Mouse (Mus musculus): ENCODE results near the gene 9230112D13Rik.

9230112D13Rik gene

GRCm38 (mm10) chr14:34522701-34523100 is at the start of gene 9230112D13Rik:
9230112D13Rik (minus strand) TSS chr14:34522801.
- no peak for DNase-seq (ENCODE audit: low read depth, low spot score)

DNA sequence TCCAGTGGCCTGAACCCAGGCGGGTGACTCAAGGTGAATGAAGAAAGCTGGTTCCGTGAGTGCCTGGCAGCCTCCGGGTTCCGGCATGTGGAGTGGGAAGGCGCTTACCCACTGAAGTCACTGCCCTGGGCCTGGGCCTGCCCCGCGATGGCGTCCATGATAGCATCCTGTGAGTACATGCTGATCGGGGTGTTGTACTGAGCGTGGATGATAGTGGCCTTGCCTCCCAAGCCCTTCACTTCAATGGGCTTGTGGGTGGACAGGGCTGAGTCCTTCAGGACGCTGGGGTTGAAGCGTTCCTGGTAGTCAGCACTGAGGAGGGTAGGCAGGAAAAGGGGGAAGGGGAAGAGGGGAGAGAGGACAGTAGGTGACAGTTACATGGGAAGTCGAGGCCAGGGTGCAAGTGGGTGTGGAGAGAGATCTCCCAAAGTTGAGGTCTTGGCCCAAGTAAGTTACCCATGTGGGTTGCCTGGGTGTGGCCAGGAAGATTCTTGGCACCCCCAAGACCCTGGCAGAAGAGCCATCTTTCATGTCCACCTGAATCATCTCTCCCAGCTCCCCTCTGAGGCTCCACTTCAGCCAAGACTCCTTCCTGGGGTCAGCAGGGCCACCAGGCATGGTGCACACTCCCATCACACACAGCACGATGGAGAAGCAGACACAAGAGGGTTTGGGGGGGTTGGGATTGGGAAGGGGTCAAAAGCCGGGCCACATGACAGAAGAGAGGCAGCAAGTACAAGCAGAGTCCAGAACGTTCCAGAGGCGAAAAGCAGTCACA is 49.2 kb upstream of the 9230112D13Rik start:
- DNase-seq (ENCODE audit: low read depth, low spot score) = no peak

- DNase-seq (ENCODE audit: low read depth, low spot score) = no peak
Measured at GRCm38 (mm10) chr14:34570903-34571302, 48.3 kb upstream of the 9230112D13Rik start.

- DNase-seq (ENCODE audit: low read depth, low spot score) = peak; percentile 91
Measured at GRCm38 (mm10) chr14:34570294-34570693, 47.7 kb upstream of the 9230112D13Rik start.

DNA sequence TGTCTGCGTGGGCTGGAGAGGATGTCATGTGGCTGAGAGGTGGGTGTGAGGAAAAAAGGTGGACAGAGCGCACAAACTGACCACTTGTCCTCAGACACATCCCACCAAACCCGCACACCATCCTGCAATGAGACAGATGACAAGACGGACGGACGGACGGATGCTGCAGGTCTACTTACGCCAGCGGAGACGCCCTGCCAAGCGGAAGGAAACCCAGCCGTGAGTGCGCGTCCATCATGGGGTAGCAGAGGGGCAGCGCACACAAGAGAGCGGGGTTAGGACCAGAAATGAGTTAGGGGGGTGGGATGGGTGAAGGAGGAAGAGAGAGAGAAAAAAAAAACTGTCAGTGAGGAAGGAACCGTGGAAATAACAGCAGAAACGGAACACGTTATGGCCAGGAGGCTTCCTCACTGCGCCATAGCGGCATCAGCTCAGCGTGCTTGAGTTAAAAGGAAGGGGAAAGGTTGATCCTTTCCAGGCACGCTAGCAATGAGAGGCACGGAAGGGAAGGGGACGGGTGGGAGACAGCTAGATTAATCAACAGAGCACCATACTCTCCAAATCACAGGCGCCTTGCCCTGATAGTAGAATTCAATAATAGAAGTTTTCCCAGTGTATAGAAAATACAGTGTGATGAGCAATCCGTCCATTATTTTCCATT is 47.1 kb upstream of the 9230112D13Rik start:
- DNase-seq (ENCODE audit: low read depth, low spot score) = peak; percentile 50

GRCm38 (mm10) chr14:34568626-34569025 is 46.0 kb upstream of the 9230112D13Rik start:
- DNase-seq (ENCODE audit: low read depth, low spot score) = no peak

GRCm38 (mm10) chr14:34567697-34568096 is 45.1 kb upstream of the 9230112D13Rik start:
- no peak for DNase-seq (ENCODE audit: low read depth, low spot score)

- DNase-seq (ENCODE audit: low read depth, low spot score) = no peak
Measured at GRCm38 (mm10) chr14:34566530-34566929, 43.9 kb upstream of the 9230112D13Rik start.

DNA sequence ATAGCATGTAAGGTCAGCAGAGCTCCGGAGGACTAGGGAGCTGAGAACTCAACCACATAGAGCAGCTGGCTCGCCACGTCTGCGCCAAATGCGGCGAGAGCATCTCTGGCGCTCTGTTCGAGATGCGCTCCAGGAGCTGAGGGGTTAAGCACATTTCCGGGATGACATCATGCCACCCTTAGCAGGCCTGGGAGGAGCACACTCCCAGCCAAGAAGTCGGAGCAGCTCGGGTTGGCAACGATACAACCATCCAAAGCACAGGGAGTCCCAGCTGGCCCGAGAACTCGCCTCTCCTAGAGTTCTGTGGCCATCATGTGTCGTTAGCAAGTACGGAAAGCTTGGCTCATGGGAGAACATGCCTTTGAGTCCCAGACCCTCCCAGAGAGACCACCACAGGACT is 43.1 kb upstream of the 9230112D13Rik start:
- peak; percentile 75 for DNase-seq (ENCODE audit: low read depth, low spot score)

DNA sequence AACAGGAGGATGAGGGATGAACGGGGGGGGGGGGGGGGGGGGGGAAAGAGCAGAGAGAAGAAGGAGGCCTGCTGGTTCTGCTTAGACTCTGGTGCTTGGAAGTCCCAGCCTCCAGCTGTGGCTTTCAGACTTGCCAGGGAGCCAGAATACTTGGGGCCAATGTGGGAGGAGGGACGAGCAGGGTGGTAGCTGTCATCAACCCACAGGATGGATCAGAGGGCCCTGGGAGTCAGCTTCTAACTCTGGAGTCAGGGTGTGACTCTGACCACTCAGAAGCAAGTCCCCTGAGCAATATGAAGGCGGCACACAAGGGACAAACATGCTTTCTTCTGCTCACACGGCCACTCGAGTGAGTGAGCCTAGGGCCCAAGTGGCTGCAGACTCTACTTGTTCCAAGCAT is 42.0 kb upstream of the 9230112D13Rik start:
- no peak for DNase-seq (ENCODE audit: low read depth, low spot score)

DNA sequence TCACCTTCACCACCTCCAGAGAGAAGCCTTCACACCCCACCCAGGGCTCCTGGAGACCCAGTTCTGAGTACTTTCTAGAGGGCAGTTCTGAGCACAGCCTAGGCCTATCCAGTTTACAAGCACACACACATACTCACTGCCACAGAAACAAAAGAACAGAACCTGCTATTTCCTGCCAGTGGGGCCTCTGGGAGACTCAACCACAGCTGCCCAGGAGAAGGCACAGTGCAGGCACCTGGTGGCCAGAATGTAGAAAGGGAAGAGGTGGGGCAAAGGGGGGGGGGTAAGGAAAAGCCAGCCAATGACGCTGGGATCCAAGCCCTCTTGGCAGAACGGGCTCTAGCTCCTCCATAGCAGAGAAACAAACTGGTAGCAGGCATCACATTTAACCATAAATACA is 39.8 kb upstream of the 9230112D13Rik start:
- no peak for DNase-seq (ENCODE audit: low read depth, low spot score)

GRCm38 (mm10) chr14:34561647-34562046 is 39.0 kb upstream of the 9230112D13Rik start:
- no peak for DNase-seq (ENCODE audit: low read depth, low spot score)

GRCm38 (mm10) chr14:34558947-34559346 is 36.3 kb upstream of the 9230112D13Rik start:
- no peak for DNase-seq (ENCODE audit: low read depth, low spot score)

DNA sequence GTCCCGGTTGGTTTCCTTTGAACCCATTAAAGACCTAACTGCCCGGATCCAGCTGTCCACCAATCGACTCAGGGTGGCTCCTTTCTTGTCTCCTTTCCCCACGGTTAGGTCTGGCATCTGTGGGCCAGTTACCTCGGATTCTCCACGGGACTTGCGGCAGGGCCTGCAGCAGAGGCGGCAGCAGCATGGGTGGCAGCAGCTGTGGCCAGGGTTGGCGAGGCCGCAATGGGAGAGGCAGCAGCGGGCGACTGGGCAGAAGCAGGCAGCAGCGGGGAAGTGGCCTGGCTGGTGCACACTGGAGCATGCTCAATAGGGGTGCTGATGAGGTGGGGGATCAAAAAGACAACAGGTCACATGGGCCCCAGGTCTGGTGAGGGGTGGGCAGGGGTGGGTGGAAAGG is 32.6 kb upstream of the 9230112D13Rik start:
- DNase-seq (ENCODE audit: low read depth, low spot score) = no peak

GRCm38 (mm10) chr14:34554047-34554446 is 31.4 kb upstream of the 9230112D13Rik start:
- DNase-seq (ENCODE audit: low read depth, low spot score) = no peak

- no peak for DNase-seq (ENCODE audit: low read depth, low spot score)
Measured at GRCm38 (mm10) chr14:34553470-34553869, 30.9 kb upstream of the 9230112D13Rik start.

- DNase-seq (ENCODE audit: low read depth, low spot score) = no peak
Measured at GRCm38 (mm10) chr14:34552226-34552625, 29.6 kb upstream of the 9230112D13Rik start.

DNA sequence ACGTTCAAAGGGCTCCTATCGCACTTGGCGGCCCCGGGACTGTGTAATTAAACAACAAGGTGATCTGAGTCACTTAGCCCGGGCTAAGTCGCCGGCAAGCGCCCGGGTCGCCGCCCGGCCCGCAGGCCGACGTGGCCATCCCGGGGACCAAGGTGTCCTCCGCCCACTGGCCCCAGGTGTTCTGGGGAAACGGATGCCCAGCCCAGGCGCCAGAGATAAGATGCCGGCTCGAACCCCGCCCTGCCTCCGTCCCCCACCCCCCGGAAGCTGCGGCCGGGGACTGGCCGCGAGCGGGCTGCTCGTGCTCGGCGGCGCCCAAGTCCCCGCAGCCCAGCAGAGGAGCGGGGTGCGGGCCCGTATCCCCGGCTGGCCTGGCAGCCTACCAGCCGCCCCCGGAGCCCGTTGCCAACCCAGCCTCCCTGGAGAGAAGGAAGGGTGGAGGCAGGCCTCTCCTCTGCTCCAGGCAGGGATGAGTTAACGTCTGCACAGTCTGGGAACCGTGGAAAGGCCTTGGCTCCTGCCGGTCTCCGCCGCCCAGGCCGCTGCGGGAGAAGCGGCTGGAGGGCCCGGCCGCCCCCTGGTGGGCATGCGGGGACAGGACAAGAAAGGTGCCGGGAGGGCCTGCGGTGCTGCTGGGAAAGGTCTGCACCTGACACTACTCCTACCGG is 26.5 kb upstream of the 9230112D13Rik start:
- DNase-seq (ENCODE audit: low read depth, low spot score) = peak; percentile 95

GRCm38 (mm10) chr14:34548391-34549001 is 25.9 kb upstream of the 9230112D13Rik start:
- peak; percentile 87 for DNase-seq (ENCODE audit: low read depth, low spot score)

GRCm38 (mm10) chr14:34544545-34544944 is 21.9 kb upstream of the 9230112D13Rik start:
- DNase-seq (ENCODE audit: low read depth, low spot score) = peak; percentile 25

- DNase-seq (ENCODE audit: low read depth, low spot score) = no peak
Measured at GRCm38 (mm10) chr14:34544001-34544400, 21.4 kb upstream of the 9230112D13Rik start.

DNA sequence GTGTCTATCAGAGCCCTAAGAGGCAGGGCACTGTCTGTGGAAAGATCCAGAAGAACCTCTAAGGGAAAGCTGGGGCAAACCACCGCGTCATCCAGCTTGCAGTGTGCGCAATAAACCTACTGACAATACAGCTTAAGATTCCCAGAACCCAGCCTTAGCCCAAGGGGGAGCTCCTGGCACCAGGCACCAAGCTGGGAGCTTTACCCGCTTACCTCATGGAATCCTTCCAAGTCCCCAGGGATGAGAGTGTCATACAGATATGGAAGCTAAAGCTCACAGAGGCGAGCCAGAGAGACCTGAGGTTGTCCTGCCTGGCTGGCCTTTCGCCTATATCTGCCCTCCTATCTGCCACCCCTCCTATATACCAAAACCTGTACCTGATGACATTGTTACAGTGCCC is 21.0 kb upstream of the 9230112D13Rik start:
- no peak for DNase-seq (ENCODE audit: low read depth, low spot score)
